Mouse (Mus musculus): ENCODE data around the gene Tert.

Gene Tert

DNA sequence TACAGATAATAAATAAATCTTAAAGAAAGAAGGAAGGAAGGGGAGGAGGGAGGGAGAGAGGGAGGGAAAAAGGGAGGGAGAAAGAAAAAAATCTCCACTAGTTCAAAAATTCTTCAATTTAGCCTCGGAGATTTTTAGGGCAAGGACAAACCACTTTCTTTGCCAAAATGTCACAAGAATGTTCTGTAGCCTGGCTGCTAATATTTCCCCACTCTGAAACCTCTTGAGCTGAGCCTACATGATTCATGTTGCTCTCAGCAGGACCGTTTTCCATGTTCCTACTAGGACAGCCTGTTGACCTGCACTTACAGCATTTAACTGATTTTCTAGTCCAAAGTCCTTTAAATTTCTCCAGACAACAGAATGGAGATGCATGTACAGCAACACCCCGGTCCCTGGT, 28.3 kb downstream of the Tert start:
- in situ Hi-C loops (cut with MboI; ENCODE audit: low pct_unique_long_range_greater_than_20kb in 1 of 2, low sequenced_read_pairs in 2 of 2, unreplicated experiment in 1 of 2) = no loop called here

DNA sequence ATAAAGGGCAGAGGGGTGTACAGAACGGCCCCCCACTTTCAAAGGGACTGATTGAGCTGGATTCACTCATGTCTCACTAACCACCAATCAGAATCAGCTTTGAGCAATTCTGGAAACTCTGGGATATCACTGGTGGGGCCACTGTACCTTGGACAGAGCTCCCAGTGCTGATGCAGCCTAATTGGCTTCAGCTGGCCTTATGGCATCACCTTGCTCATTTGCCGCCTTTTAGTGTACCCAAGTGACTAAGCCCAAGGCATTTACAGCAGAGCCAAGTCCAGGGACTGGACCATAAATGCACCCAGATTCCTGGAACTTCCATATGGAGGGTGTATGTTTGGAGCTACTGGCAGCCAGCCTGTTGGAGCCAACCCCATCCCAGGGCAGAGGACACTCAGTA, 32.2 kb downstream of the Tert start:
- in situ Hi-C loops (cut with MboI; ENCODE audit: low pct_unique_long_range_greater_than_20kb in 1 of 2, low sequenced_read_pairs in 2 of 2, unreplicated experiment in 1 of 2) = no loop called here

- in situ Hi-C loops (cut with MboI; ENCODE audit: low pct_unique_long_range_greater_than_20kb in 1 of 2, low sequenced_read_pairs in 2 of 2, unreplicated experiment in 1 of 2) = no loop called here
Observed at GRCm38 (mm10) chr13:73660163-73660695, 33.5 kb downstream of the Tert start.

DNA sequence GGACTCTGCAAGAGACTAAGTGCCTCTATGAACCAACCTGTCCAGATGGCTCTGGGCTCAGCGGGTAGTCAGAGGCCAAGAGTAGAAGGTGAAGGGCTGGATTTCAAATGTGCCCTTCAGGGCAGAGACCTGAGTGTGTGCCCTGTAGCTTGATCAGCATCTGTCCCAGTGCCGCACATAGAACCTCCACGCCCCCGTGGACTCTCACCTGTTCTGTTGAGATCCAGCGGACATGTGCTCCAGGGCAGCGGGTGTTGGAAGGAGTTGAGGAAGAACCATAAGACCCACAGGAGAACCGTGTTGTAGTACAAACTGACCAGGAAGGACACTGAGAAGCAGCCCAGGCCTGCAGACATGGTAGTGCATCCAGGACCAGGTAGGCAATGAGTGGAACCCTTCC, 48.5 kb downstream of the Tert start:
- in situ Hi-C loops (cut with MboI; ENCODE audit: low pct_unique_long_range_greater_than_20kb in 1 of 2, low sequenced_read_pairs in 2 of 2, unreplicated experiment in 1 of 2) = no loop called here

DNA sequence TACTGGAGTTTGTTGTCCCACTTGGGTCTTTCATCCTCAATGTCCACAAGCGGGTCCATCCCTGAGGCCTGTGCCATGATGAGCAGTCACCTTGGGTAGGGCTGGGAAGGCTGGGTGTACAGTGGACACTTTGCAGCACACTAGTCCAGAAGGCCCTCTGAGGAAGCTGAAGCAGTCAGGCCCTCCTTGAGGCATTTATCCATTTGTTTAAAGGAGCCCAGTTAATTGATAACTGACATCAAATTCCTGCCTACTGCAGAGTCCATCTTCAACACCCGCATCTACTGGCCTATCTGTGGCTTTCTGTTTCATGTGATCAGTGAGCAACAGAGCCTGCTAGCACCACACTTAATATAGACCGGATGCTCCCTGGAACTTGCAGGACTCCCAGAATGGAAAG, 51.1 kb downstream of the Tert start, which contains the start of gene Slc6a18:
Gene Slc6a18 (minus strand): TSS at position 171 of the 400 bp plus-strand sequence.
- in situ Hi-C loops (cut with MboI; ENCODE audit: low pct_unique_long_range_greater_than_20kb in 1 of 2, low sequenced_read_pairs in 2 of 2, unreplicated experiment in 1 of 2) = no loop called here

- in situ Hi-C loops (cut with MboI; ENCODE audit: low pct_unique_long_range_greater_than_20kb in 1 of 2, low sequenced_read_pairs in 2 of 2, unreplicated experiment in 1 of 2) = no loop called here
Observed at GRCm38 (mm10) chr13:73679311-73679710, 52.6 kb downstream of the Tert start.

GRCm38 (mm10) chr13:73680394-73680793, 53.7 kb downstream of the Tert start:
- in situ Hi-C loops (cut with MboI; ENCODE audit: low pct_unique_long_range_greater_than_20kb in 1 of 2, low sequenced_read_pairs in 2 of 2, unreplicated experiment in 1 of 2) = no loop called here

DNA sequence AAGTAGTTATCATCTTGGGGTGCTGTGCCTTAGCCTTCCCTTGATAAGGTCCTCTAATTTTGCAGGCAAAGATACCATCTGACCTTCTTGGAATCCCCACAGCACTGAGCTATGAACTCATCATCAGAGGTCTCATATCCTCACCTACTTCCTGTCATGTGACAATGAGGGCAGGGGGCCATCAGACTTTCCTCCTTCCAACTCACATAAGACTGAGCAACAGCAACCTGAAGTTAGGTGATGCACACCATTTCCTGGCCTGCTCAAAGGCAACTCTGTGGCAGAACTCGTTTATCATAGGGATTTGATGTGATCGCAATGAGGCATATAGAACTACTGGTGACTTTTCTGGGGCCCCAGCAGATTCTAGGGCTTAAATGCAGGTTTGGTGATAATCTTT, 55.5 kb downstream of the Tert start:
- in situ Hi-C loops (cut with MboI; ENCODE audit: low pct_unique_long_range_greater_than_20kb in 1 of 2, low sequenced_read_pairs in 2 of 2, unreplicated experiment in 1 of 2) = no loop called here

GRCm38 (mm10) chr13:73683682-73684081, 57.0 kb downstream of the Tert start:
- in situ Hi-C loops (cut with MboI; ENCODE audit: low pct_unique_long_range_greater_than_20kb in 1 of 2, low sequenced_read_pairs in 2 of 2, unreplicated experiment in 1 of 2) = no loop called here

- in situ Hi-C loops (cut with MboI; ENCODE audit: low pct_unique_long_range_greater_than_20kb in 1 of 2, low sequenced_read_pairs in 2 of 2, unreplicated experiment in 1 of 2) = no loop called here
Observed at GRCm38 (mm10) chr13:73684412-73684811, 57.7 kb downstream of the Tert start.

DNA sequence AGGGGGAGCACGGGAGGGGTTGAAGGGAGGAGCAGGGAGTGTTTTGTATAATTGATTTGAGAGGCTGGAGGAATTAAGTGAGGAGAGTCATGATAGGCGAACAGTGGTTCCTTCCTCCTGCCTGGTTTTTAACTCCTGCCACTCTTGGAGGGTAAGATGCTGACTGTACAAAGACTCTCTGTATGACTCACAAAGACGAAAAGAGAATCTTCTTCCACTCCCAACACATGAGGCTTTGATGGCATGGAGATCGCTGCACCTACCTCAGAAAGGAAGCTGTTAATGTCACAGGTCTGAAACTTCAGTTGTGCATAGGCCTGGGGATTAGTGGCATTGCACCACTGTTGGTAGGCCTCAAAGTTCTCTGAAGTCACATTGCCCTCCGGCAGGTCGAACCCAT, 58.8 kb downstream of the Tert start:
- in situ Hi-C loops (cut with MboI; ENCODE audit: low pct_unique_long_range_greater_than_20kb in 1 of 2, low sequenced_read_pairs in 2 of 2, unreplicated experiment in 1 of 2) = loop anchor here in 1 of 2 experiments (5.0 kb wide), 1 partner anchor 38 kb away; no protein-coding TSS in a partner anchor

DNA sequence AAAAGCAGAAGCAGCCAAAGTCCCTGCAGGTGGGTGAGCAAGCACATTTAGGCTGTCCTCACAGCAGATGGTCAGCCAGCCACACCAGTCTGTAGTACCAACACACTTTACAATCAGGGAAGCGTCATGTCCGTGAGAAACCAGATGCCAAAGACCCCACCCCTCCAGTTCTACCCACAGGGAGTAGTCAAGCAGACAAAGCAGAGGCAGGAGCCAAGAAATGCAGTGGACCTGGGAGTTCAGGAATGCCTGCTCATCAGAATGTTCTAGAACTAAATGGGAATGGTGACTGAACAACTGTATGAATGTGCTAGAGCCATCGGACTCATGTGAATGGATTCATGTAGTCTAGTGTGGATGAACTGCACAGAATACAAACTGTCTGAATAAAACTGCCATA, 60.9 kb downstream of the Tert start:
- in situ Hi-C loops (cut with MboI; ENCODE audit: low pct_unique_long_range_greater_than_20kb in 1 of 2, low sequenced_read_pairs in 2 of 2, unreplicated experiment in 1 of 2) = loop anchor here in 1 of 2 experiments (5.0 kb wide), 1 partner anchor 40 kb away; no protein-coding TSS in a partner anchor

DNA sequence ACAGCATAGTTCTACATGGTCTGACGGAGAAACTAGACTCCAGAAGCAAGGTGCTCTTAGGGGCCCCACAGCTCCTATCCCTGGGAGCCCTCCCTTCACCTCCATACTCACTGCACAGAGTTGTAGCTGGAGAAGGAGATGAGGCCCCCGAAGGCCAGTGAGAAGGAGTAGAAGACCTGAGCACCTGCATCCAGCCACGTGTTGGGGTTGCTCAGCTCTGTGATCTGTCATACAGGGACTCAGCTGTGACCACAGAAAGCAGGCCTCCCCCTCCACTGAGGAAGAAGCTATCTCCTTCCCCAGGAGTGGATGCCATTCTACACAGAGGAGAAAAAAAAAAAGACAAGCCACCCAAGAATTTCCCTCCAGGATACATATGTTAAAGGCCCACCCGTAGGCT, 62.2 kb downstream of the Tert start:
- in situ Hi-C loops (cut with MboI; ENCODE audit: low pct_unique_long_range_greater_than_20kb in 1 of 2, low sequenced_read_pairs in 2 of 2, unreplicated experiment in 1 of 2) = loop anchor here in 1 of 2 experiments (5.0 kb wide), 1 partner anchor 42 kb away; no protein-coding TSS in a partner anchor

DNA sequence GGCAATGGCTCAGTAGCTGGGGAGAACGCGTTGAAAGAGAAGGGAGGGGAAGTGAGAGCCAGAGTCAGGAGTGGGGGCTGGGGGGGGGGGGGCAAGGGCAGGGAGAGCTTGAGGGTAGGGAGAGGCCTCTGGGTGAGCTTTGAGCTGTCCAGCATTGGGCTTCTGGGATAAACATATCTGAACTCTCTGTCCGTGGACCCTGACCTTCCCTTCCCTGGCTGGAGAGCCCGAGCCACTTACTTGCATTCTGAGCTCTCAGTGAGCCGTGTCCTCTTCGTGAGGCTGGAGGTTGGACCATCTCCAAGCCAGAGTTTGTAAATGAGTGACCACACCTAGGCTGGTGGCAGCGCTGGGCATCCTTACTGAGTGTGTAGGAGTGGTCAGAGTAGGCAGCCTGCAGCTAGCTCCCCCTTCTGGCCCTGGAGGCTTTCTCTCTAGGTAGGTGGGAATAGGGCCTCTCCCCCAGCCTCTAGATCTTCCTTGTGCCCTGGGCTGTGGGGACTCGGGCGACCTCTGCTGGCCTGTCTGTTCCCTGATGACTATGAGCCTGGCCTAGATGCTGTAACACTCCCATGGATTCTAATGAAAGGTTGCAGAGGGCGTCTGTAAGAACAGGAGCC, 65.6 kb downstream of the Tert start:
- in situ Hi-C loops (cut with MboI; ENCODE audit: low pct_unique_long_range_greater_than_20kb in 1 of 2, low sequenced_read_pairs in 2 of 2, unreplicated experiment in 1 of 2) = loop anchor here in 1 of 2 experiments (10.0 kb wide), 1 partner anchor 268 kb away; no protein-coding TSS in a partner anchor

DNA sequence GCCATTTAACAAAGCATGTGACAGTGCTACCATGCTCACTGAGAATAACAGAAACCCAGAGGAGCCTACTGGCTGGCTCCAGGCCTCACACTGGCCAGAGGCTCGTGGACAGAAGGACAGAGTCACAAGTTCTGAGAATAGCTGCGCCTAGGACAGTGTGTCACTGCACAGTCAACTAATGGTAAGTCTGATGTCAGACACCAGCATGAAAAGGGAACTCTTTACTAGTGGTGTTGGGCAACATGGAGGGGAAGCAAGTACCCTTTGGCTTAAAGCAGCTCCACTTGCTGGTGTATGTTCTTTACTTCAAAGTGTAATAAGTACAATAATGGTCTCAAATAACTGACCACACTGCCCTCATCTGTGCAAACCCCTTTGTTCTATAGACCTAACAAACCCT, 66.6 kb downstream of the Tert start:
- in situ Hi-C loops (cut with MboI; ENCODE audit: low pct_unique_long_range_greater_than_20kb in 1 of 2, low sequenced_read_pairs in 2 of 2, unreplicated experiment in 1 of 2) = loop anchor here in 1 of 2 experiments (10.0 kb wide), 1 partner anchor 269 kb away; no protein-coding TSS in a partner anchor

- in situ Hi-C loops (cut with MboI; ENCODE audit: low pct_unique_long_range_greater_than_20kb in 1 of 2, low sequenced_read_pairs in 2 of 2, unreplicated experiment in 1 of 2) = loop anchor here in 1 of 2 experiments (10.0 kb wide), 1 partner anchor 270 kb away; no protein-coding TSS in a partner anchor
Observed at GRCm38 (mm10) chr13:73694972-73695371, 68.3 kb downstream of the Tert start.

DNA sequence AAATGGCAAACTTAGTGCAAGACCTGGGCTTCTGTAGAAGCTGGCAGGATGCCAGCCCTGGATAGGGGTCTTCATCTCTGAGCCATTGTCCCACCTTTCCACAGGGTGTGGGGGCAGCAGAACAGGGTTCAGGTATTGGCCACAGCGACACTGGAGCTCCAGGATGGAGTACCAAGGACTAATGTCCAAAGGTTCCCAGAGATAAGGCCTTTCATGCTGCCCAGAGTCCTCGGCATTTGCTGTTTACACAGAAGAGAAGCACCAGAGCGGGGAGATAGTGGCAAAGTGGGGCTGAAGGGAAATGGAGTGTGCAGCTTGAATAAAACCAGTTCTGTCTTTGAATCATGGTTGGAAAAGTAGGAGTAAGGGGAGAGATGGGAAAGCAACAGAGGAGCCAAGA, 69.8 kb downstream of the Tert start:
- in situ Hi-C loops (cut with MboI; ENCODE audit: low pct_unique_long_range_greater_than_20kb in 1 of 2, low sequenced_read_pairs in 2 of 2, unreplicated experiment in 1 of 2) = loop anchor here in 1 of 2 experiments (10.0 kb wide), 1 partner anchor 272 kb away; no protein-coding TSS in a partner anchor

Measured in mouse embryonic stem cell (cell line).